Mouse (Mus musculus) C2C12 (cell line): Measurements from ENCODE around the gene Dnah3. TPM values are rescaled to one million over a fixed set of nuclear protein-coding genes. Genes with fewer than 3 reads are reported as not detected.

Experiments
- H3K27me3 ChIP-seq: one replicate; pipeline ENCODE4 v1.6.1; 2011; ENCODE audit not compliant: control insufficient read depth, insufficient read depth, insufficient read length
- H3K36me3 ChIP-seq: one replicate; pipeline ENCODE4 v1.6.1; 2011; ENCODE audit not compliant: control insufficient read depth, insufficient read depth
- H3K4me3 ChIP-seq: one replicate; pipeline ENCODE4 v1.5.1; 2011; ENCODE audit warnings: mild to moderate bottlenecking, control low read depth; ENCODE audit not compliant: poor library complexity, insufficient read depth, severe bottlenecking
- H3K79me2 ChIP-seq: one replicate; pipeline ENCODE4 v1.6.1; 2011; ENCODE audit not compliant: control insufficient read depth, insufficient read depth
- H3K79me3 ChIP-seq: one replicate; pipeline ENCODE4 v1.6.1; 2011; ENCODE audit warnings: low read depth, control low read depth
- H3ac ChIP-seq: one replicate; pipeline ENCODE3; 2011; ENCODE audit warnings: low read depth; ENCODE audit not compliant: control insufficient read depth, insufficient read length
- CEBPB ChIP-seq: IDR thresholded peaks from one replicate; pipeline ENCODE4 v1.6.1; 2011; ENCODE audit warnings: low read depth, mild to moderate bottlenecking, control low read depth, moderate library complexity
- CTCF ChIP-seq: IDR thresholded peaks from one replicate; pipeline ENCODE4 v1.5.1; 2011; ENCODE audit not compliant: control insufficient read depth, insufficient read depth, insufficient read length
- FOSL1 ChIP-seq: IDR thresholded peaks from one replicate; pipeline ENCODE4 v1.8.0; 2011; ENCODE audit warnings: mild to moderate bottlenecking, low read length; ENCODE audit not compliant: poor library complexity, insufficient read depth, severe bottlenecking
- MAX ChIP-seq: IDR thresholded peaks from one replicate; pipeline ENCODE4 v1.6.1; 2011; ENCODE audit warnings: mild to moderate bottlenecking, control low read depth
- MYOD1 ChIP-seq: IDR thresholded peaks from one replicate; pipeline ENCODE4 v1.6.1; 2011; ENCODE audit warnings: low read depth; ENCODE audit not compliant: control insufficient read depth, insufficient read length
- MYOG ChIP-seq: IDR thresholded peaks from one replicate; pipeline ENCODE4 v1.6.1; 2011; ENCODE audit not compliant: control insufficient read depth, insufficient read length; ENCODE audit errors: extremely low read depth
- USF1 ChIP-seq: IDR thresholded peaks from one replicate; pipeline ENCODE4 v1.6.1; 2011; ENCODE audit warnings: low read depth, mild to moderate bottlenecking, control low read depth, moderate library complexity
- polyA plus RNA-seq: library from polyadenylated mRNA; unstranded; fragments of >200 nt; fragmentation: generic; extraction: Trizol; gene quantifications from one replicate; pipeline ENCODE4 v1.2.1, GENCODE M21; 2012; ENCODE audit warnings: missing spikeins

Dnah3 gene
- polyA plus RNA-seq, 1 experiment = not detected

GRCm38 (mm10) chr7:119959091-119959490, 136.0 kb downstream of the Dnah3 start:
- Histone ChIP-seq H3K79me2 (no peaks in the 10 kb centered on the region), H3ac (no peak overlapping the region), H3K4me3 (no peak overlapping the region), H3K36me3 (no peaks in the 10 kb centered on the region), H3K27me3 (no peaks in the 10 kb centered on the region), H3K79me3 (no peaks in the 10 kb centered on the region)
- TF ChIP-seq CTCF = no peak

- no peaks in the 10 kb centered on the region for H3K79me3 ChIP-seq
- H3K27me3 ChIP-seq = no peaks in the 10 kb centered on the region
- H3K79me2 ChIP-seq = no peaks in the 10 kb centered on the region
- no peaks in the 10 kb centered on the region for H3K36me3 ChIP-seq
- TF ChIP-seq CTCF = no peak
- TF ChIP-seq FOSL1 = no peak
- no peak for TF ChIP-seq MYOD1
- TF ChIP-seq CEBPB = no peak
- no peak for TF ChIP-seq MYOG
- no peak for TF ChIP-seq USF1
- H3ac ChIP-seq = no peak overlapping the region
- H3K4me3 ChIP-seq = no peak overlapping the region
Measured at GRCm38 (mm10) chr7:119957421-119957820, 137.7 kb downstream of the Dnah3 start.

GRCm38 (mm10) chr7:119954047-119954446, 141.0 kb downstream of the Dnah3 start:
- Histone ChIP-seq H3ac (no peak overlapping the region), H3K79me2 (no peaks in the 10 kb centered on the region), H3K4me3 (no peak overlapping the region), H3K36me3 (no peaks in the 10 kb centered on the region), H3K27me3 (no peaks in the 10 kb centered on the region), H3K79me3 (no peaks in the 10 kb centered on the region)
- no peak for TF ChIP-seq USF1
- TF ChIP-seq CEBPB = no peak
- TF ChIP-seq MYOG = no peak

- no peak for TF ChIP-seq CTCF
- TF ChIP-seq USF1 = no peak
- no peak for TF ChIP-seq MAX
- no peak for TF ChIP-seq CEBPB
- TF ChIP-seq MYOD1 = no peak
- no peak for TF ChIP-seq FOSL1
- TF ChIP-seq MYOG = no peak
Measured at GRCm38 (mm10) chr7:119941569-119941968, 153.5 kb downstream of the Dnah3 start.

GRCm38 (mm10) chr7:119937036-119937435, 158.0 kb downstream of the Dnah3 start:
- Histone ChIP-seq H3K79me2 (no peaks in the 10 kb centered on the region), H3K4me3 (no peak overlapping the region), H3K27me3 (no peaks in the 10 kb centered on the region), H3ac (no peak overlapping the region), H3K36me3 (no peaks in the 10 kb centered on the region), H3K79me3 (no peaks in the 10 kb centered on the region)
- TF ChIP-seq CEBPB (no peak), CTCF (no peak), MAX (no peak), FOSL1 (no peak), USF1 (no peak), MYOD1 (no peak), MYOG (no peak)

More at GRCm38 (mm10) chr7:119941569-119941968, 153.5 kb downstream of the Dnah3 start:
- Histone ChIP-seq H3K27me3 (no peaks in the 10 kb centered on the region), H3K79me2 (no peaks in the 10 kb centered on the region), H3ac (no peak overlapping the region), H3K79me3 (no peaks in the 10 kb centered on the region), H3K36me3 (no peaks in the 10 kb centered on the region), H3K4me3 (no peak overlapping the region)

- no peak for TF ChIP-seq MYOD1
- no peak for TF ChIP-seq MAX
- TF ChIP-seq CTCF = no peak
- no peak for TF ChIP-seq CEBPB
- TF ChIP-seq USF1 = no peak
- no peak for TF ChIP-seq FOSL1
- TF ChIP-seq MYOG = no peak
- Histone ChIP-seq H3K36me3 (no peaks in the 10 kb centered on the region), H3ac (no peak overlapping the region), H3K79me3 (no peaks in the 10 kb centered on the region), H3K79me2 (no peaks in the 10 kb centered on the region), H3K27me3 (no peaks in the 10 kb centered on the region), H3K4me3 (no peak overlapping the region)
Measured at GRCm38 (mm10) chr7:119936321-119936720, 158.8 kb downstream of the Dnah3 start.
